Mouse (Mus musculus): Measurements from ENCODE around the gene Itfg1.

DNA sequence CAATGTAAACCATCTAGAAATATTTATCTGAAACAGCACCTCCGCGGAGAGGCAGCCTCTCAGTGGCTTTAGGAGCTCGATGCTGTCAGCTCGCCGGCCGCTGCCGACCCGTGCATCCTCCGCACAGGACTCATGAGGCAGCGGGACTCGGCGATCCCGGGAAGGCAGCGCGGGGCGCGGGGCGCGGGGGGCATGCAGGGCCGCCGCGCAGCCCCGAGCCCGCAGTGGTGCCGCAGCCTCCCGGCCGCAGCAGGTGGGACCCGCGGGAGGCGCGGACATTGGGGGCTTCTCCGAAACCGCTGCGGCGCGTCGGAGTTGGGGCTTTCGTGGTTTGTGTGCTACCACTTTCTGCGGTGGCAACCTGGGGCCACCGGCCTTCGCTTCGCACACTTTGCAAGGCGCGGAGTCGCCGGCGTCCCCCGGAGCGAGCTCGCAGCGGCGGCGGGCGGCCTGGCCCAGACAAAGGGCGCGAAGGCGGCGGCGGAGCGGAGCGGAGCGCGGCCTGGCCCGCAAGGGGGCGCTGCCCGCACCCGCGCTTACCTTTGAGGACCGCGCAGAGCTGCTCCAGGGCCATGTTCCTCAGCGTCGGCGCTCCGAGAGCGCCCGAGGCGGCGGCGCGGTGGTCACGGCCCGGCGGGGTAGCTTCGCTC, 140.5 kb downstream of the Itfg1 start:
- TF ChIP-seq CTCF (IDR thresholded peaks at IDR 0.05; ENCODE audit: control insufficient read depth, insufficient read depth, low read length) = peak; percentile 29; the same call in 1 of the 2 replicates
- TF ChIP-seq POLR2A (IDR thresholded peaks at IDR 0.05; ENCODE audit: borderline replicate concordance, control insufficient read depth, low read depth, low read length) = no peak
